In the genomic region with DNA sequence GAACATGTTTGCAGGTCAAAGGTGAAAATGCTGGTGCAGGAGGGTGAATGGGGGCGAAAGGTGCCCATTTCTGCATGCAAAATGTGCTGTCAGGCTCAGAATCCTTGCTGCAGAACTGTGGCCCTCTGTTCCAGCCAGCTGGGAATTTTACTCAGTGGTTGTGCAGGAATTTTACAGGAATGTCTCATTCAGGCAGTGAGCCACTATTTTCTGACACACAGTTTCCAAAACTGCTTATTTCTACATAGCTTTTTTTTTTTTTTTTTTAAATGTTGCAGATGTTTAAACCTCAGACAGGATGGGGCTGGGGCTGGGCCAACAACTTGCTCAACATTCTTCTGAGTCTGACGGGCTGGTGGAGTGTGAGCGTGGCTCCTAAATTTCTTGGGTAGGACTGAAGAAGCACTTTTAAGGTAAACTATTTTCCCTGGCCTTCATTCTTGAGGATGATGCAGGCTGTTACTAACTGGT, we compare ENCODE assay signal across 8 mouse cellular contexts. TPM values are rescaled to one million over a fixed set of nuclear protein-coding genes. Genes with fewer than 3 reads are reported as not detected.
A peak's percentile ranks its signal among the peaks of the same experiment; 100 is the strongest.
DNase-seq lines count a peak whose midpoint lies in the region; ATAC-seq and TF ChIP-seq lines count a peak whose summit lies in the region.

No protein-coding gene starts in this region.

- H3K27ac ChIP-seq in liver, embryonic 15.5 days (replicated peaks), result peak overlapping the region; percentile 53
- peak overlapping the region; percentile 85 for H3K27ac ChIP-seq in embryonic facial prominence, embryonic 15.5 days (replicated peaks)
- H3K27ac ChIP-seq in kidney, embryonic 15.5 days, result 0 out of 2 replicates have a peak overlapping the region, but pooled peaks have one; percentile 9
- H3K27ac ChIP-seq in hindbrain, embryonic 12.5 days, result no peak overlapping the region
- H3K27ac ChIP-seq in forebrain, embryonic 11.5 days (ENCODE audit: low read depth, low read length), result no peak overlapping the region

- no peak overlapping the region for H3K9ac ChIP-seq in liver, embryonic 15.5 days
- H3K9ac ChIP-seq in embryonic facial prominence, embryonic 15.5 days, result no peak overlapping the region
- no peak overlapping the region for H3K9ac ChIP-seq in kidney, embryonic 15.5 days
- H3K9ac ChIP-seq in hindbrain, embryonic 12.5 days, result no peak overlapping the region
- H3K9ac ChIP-seq in forebrain, embryonic 11.5 days (ENCODE audit: low read length), result no peak overlapping the region

- H3K79me2 ChIP-seq in myocyte (ENCODE audit: control insufficient read depth, insufficient read depth), result no peaks in the 10 kb centered on the region

- no peaks in the 10 kb centered on the region for H3K27me3 ChIP-seq in liver, embryonic 15.5 days
- no peaks in the 10 kb centered on the region for H3K27me3 ChIP-seq in embryonic facial prominence, embryonic 15.5 days
- no peaks in the 10 kb centered on the region for H3K27me3 ChIP-seq in kidney, embryonic 15.5 days
- H3K27me3 ChIP-seq in myocyte (ENCODE audit: control insufficient read depth, insufficient read depth, insufficient read length), result no peaks in the 10 kb centered on the region
- no peaks in the 10 kb centered on the region for H3K27me3 ChIP-seq in hindbrain, embryonic 12.5 days
- no peaks in the 10 kb centered on the region for H3K27me3 ChIP-seq in forebrain, embryonic 11.5 days (ENCODE audit: control insufficient read depth, insufficient read depth, low read length)

- WGBS in liver, embryonic 15.5 days (ENCODE audit: insufficient replicate concordance), result 55% methylated on average over 3 of the region's 3 CpGs
- 22% methylated on average over 3 of the region's 3 CpGs for WGBS in embryonic facial prominence, embryonic 15.5 days
- WGBS in kidney, embryonic 15.5 days, result 76% methylated on average over 3 of the region's 3 CpGs
- 85% methylated on average over 3 of the region's 3 CpGs for WGBS in hindbrain, embryonic 12.5 days
- WGBS in forebrain, embryonic 11.5 days, result 85% methylated on average over 3 of the region's 3 CpGs

- no peak overlapping the region for H3K4me2 ChIP-seq in liver, embryonic 15.5 days
- peak overlapping the region; percentile 32 for H3K4me2 ChIP-seq in embryonic facial prominence, embryonic 15.5 days (replicated peaks)
- no peak overlapping the region for H3K4me2 ChIP-seq in kidney, embryonic 15.5 days
- peak overlapping the region; percentile 67 for H3K4me2 ChIP-seq in myocyte (ENCODE audit: low read depth)
- no peak overlapping the region for H3K4me2 ChIP-seq in hindbrain, embryonic 12.5 days (replicated peaks)
- H3K4me2 ChIP-seq in forebrain, embryonic 11.5 days (ENCODE audit: low read depth, low read length, severe bottlenecking), result no peak overlapping the region

- no peaks in the 10 kb centered on the region for H3K36me3 ChIP-seq in liver, embryonic 15.5 days (replicated peaks)
- no peaks in the 10 kb centered on the region for H3K36me3 ChIP-seq in embryonic facial prominence, embryonic 15.5 days
- H3K36me3 ChIP-seq in kidney, embryonic 15.5 days, result no peaks in the 10 kb centered on the region
- no peaks in the 10 kb centered on the region for H3K36me3 ChIP-seq in myocyte (ENCODE audit: control insufficient read depth, insufficient read depth)
- H3K36me3 ChIP-seq in hindbrain, embryonic 12.5 days, result no peaks in the 10 kb centered on the region
- H3K36me3 ChIP-seq in forebrain, embryonic 11.5 days (ENCODE audit: control insufficient read depth, insufficient read depth, low read length), result no peaks in the 10 kb centered on the region

- DNase-seq in liver, result no peak
- DNase-seq in B cell, adult 2 months, result no peak
- DNase-seq in forebrain, embryonic 11.5 days (ENCODE audit: low spot score), result no peak

- peaks cover 31% of the 10 kb centered on the region for H3K4me1 ChIP-seq in liver, embryonic 15.5 days (replicated peaks)
- peaks cover 30% of the 10 kb centered on the region for H3K4me1 ChIP-seq in embryonic facial prominence, embryonic 15.5 days
- H3K4me1 ChIP-seq in kidney, embryonic 15.5 days, result peaks cover 11% of the 10 kb centered on the region
- no peaks in the 10 kb centered on the region for H3K4me1 ChIP-seq in hindbrain, embryonic 12.5 days
- H3K4me1 ChIP-seq in forebrain, embryonic 11.5 days (replicated peaks; ENCODE audit: control insufficient read depth, insufficient read depth, low read length), result no peaks in the 10 kb centered on the region

- H3K9me3 ChIP-seq in liver, embryonic 15.5 days (replicated peaks), result no peaks in the 10 kb centered on the region
- no peaks in the 10 kb centered on the region for H3K9me3 ChIP-seq in embryonic facial prominence, embryonic 15.5 days (replicated peaks)
- H3K9me3 ChIP-seq in kidney, embryonic 15.5 days (replicated peaks), result no peaks in the 10 kb centered on the region
- H3K9me3 ChIP-seq in hindbrain, embryonic 12.5 days (replicated peaks), result no peaks in the 10 kb centered on the region
- no peaks in the 10 kb centered on the region for H3K9me3 ChIP-seq in forebrain, embryonic 11.5 days (ENCODE audit: control insufficient read depth, low read length)

- no peak for TF ChIP-seq POLR2A in myocyte (IDR thresholded peaks at IDR 0.05; ENCODE audit: insufficient read length, low read depth)

- H3K4me3 ChIP-seq in liver, embryonic 15.5 days (replicated peaks), result no peak overlapping the region
- H3K4me3 ChIP-seq in embryonic facial prominence, embryonic 15.5 days (replicated peaks), result no peak overlapping the region
- no peak overlapping the region for H3K4me3 ChIP-seq in kidney, embryonic 15.5 days (replicated peaks)
- H3K4me3 ChIP-seq in myocyte, result no peak overlapping the region
- H3K4me3 ChIP-seq in hindbrain, embryonic 12.5 days, result no peak overlapping the region
- H3K4me3 ChIP-seq in forebrain, embryonic 11.5 days (ENCODE audit: low read depth, low read length), result no peak overlapping the region

- H3ac ChIP-seq in myocyte (ENCODE audit: control insufficient read depth, insufficient read length), result no peak overlapping the region

- ATAC-seq in liver, embryonic 15.5 days (ENCODE audit: insufficient read depth), result no peak
- ATAC-seq in embryonic facial prominence, embryonic 15.5 days (ENCODE audit: insufficient number of reproducible peaks, low FRiP score, low TSS enrichment, low read depth), result peak; percentile 73
- 0 out of 2 replicates have a peak, but pooled peaks have one; percentile 7 for ATAC-seq in kidney, embryonic 15.5 days (replicated peaks; ENCODE audit: low FRiP score)
- ATAC-seq in hindbrain, embryonic 12.5 days (ENCODE audit: low FRiP score), result no peak
- no peak for ATAC-seq in forebrain, embryonic 11.5 days (replicated peaks; ENCODE audit: low FRiP score)

TF ChIP-seq in myocyte, 11 proteins besides CTCF, POLR2A, EP300 and RAD21:
- TF ChIP-seq CEBPB (IDR thresholded peaks at IDR 0.05; ENCODE audit: insufficient read depth, poor library complexity, severe bottlenecking), result peak; percentile 85
- peak; percentile 31 for TF ChIP-seq TCF12 (IDR thresholded peaks at IDR 0.05; ENCODE audit: insufficient read depth, poor library complexity, severe bottlenecking)
- TF ChIP-seq MYOG (IDR thresholded peaks at IDR 0.05; ENCODE audit: control insufficient read depth in 1 of 3, insufficient read depth in 1 of 3, insufficient read length in 2 of 3, low read depth in 2 of 3), result peak in 1 of 3 experiments; percentile 66
- peak in 2 of 3 experiments; percentile 36 to 47 for TF ChIP-seq MYOD1 (IDR thresholded peaks at IDR 0.05; ENCODE audit: control insufficient read depth in 1 of 3, insufficient read length in 2 of 3, low read depth in 2 of 3)
- no peak for TF ChIP-seq TCF3 (IDR thresholded peaks at IDR 0.05; ENCODE audit: insufficient read length, low read depth)

RNA-seq across cellular contexts. Expression of gene Zfp281, which starts 58.4 kb away (rescaled TPM):
- 6.0 and 6.6 TPM in 2 replicates for polyA plus RNA-seq in liver, embryonic 15.5 days (2015; fragmentation: Nextera tagmentation; extraction: Ambion mirVana)
- 18.4 and 19.2 TPM in 2 replicates for polyA plus RNA-seq in embryonic facial prominence, embryonic 15.5 days (2015; fragmentation: Nextera tagmentation; extraction: Ambion mirVana)
- 23.0 and 23.1 TPM in 2 replicates for polyA plus RNA-seq in kidney, embryonic 15.5 days (2015; fragmentation: Nextera tagmentation; extraction: Ambion mirVana)
- 4.0 TPM for polyA plus RNA-seq in myocyte (2012; fragmentation: generic; extraction: Trizol)
- polyA plus RNA-seq in hindbrain, embryonic 12.5 days (2016; fragmentation: Nextera tagmentation; extraction: Ambion mirVana), result 33.6 and 37.0 TPM in 2 replicates
- 35.6 and 35.9 TPM in 2 replicates for polyA plus RNA-seq in forebrain, embryonic 11.5 days (2014; fragmentation: Nextera tagmentation; extraction: Ambion mirVana)

Comparison
In these comparisons a context has a peak if more than half of its experiments do, and no peak if none do; other contexts are left out.
1. ATAC-seq: peak in embryonic facial prominence, embryonic 15.5 days (single experiment) and kidney, embryonic 15.5 days (single experiment); none in liver, embryonic 15.5 days (single experiment), hindbrain, embryonic 12.5 days (single experiment) and forebrain, embryonic 11.5 days (single experiment).
2. H3K27ac ChIP-seq: peak in liver, embryonic 15.5 days (single experiment), embryonic facial prominence, embryonic 15.5 days (single experiment) and kidney, embryonic 15.5 days (single experiment); none in hindbrain, embryonic 12.5 days (single experiment) and forebrain, embryonic 11.5 days (single experiment).
3. H3K4me2 ChIP-seq: peak in embryonic facial prominence, embryonic 15.5 days (single experiment) and myocyte (single experiment); none in liver, embryonic 15.5 days (single experiment), kidney, embryonic 15.5 days (single experiment), hindbrain, embryonic 12.5 days (single experiment) and forebrain, embryonic 11.5 days (single experiment).